Mouse (Mus musculus): Measurements from ENCODE around the gene Brd7.

The Brd7 gene

DNA sequence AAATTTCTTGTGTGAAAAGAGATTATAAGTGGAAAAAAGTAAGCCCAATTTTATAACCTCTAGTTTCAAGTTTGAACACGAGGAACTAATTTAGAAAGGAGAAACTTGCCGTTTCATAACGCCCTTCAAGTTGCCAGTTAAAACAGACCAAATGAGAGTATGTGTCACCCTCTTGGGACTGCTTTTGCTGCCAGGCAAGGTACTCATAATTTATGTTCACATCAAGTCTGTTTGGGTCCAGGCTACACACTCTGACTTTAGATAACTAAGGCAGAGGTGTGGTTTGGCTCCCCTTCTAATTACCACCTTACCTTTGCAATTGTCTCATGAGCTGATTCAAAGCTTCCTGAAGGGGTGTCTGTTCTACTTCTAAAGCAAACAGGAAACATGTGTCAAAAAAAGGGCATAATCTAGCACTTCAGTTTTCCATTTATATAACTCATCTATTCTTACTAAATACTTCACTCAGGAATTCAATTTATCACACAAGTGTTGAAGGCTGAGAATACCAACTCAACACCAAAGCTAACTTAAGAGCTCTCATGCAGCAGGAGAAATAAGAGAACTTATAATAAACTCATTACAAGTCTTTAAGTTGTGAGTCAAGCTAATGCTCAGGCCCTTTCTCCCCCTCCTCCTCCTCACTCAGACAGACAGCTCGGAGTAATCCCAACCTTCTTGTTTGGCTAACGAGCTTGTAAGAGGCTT, 4.6 kb downstream of the Brd7 start:
- DNase-seq (ENCODE audit: low spot score in 2 of 2): no peak

DNA sequence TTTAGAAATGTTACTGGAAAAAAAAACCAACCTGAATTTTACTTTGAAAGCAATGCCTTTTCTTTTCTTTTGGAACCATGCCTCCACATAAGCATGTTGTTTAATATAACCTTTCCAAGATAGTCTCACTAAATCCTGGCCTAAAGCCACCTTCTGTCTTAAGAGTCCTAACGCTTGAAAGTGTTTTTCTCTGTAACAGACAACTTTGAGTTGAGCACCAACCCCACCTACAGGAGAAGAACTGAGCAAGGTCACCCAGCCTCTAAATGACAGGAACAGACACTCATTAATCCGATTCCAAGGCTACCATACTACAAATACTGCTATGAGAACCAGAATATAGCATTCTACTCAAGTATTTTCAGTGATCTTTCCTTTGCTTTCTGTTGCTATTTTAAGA, 12.9 kb downstream of the Brd7 start:
- no peak for DNase-seq (ENCODE audit: low spot score in 2 of 2)

- no peak for DNase-seq (ENCODE audit: low spot score in 2 of 2)
Observed at GRCm38 (mm10) chr8:88342026-88342425, 20.0 kb downstream of the Brd7 start.

DNA sequence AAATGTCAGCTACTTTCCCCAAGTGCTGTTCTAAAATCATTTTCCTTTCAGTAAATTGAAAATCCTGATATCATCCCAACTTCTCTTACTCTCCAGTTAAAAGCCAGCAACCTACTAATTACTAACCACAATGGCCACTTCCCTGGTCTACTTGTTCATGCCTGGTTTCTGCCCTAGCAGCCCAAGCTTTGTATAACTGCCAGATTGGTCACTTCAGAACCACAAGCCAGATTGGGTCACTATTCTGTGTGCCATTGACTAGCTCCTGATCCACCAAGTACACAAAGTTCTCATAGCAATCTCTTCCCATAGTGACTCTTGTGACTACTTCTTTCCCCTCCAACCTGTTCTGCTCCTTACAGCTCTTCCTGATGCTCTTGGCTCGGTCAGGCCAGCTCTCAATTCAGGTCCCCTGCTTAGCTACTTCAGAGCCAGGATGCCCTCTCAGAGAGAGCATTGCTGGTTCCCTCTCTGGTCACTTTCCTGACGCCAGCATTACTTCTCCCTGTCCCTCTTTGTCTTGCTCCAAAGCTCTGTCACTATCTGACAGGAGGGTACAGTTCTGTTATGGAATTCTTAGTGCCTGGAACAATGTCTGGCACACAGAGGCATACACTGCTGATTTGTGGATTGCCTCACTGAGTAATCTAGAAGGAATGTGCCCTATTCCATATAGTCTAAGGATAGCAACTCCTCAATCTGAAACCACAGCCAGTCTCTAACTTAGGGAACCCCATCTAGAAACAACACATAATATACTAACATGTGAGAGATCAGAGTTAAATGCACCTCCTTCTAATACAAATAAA, 21.9 kb downstream of the Brd7 start:
- no peak for DNase-seq (ENCODE audit: low spot score in 2 of 2)

GRCm38 (mm10) chr8:88339221-88339620, 22.8 kb downstream of the Brd7 start:
- DNase-seq (ENCODE audit: low spot score in 2 of 2): no peak

- DNase-seq (ENCODE audit: low spot score in 2 of 2): no peak
Observed at GRCm38 (mm10) chr8:88334975-88335374, 27.0 kb downstream of the Brd7 start.

DNA sequence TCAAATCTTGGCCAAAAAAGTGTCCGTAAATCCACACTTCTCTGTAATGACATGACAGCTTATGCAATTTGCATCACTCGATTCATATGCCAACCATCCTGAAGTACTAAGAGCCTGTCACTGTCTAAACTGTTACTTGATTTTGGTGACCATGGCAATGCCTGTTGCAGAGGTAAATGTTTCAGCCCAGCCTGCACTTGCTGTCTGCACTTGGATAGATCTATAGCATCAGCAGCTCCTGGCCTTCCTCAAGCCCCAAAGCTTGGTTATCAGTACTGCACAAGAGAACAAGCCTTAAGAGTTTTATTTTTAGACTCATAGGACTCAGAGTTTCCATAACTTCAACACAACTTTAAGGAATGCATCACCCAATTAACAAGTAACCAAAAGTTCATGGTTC, 27.6 kb downstream of the Brd7 start:
- DNase-seq (ENCODE audit: low spot score in 2 of 2): no peak

GRCm38 (mm10) chr8:88330816-88331215, 31.2 kb downstream of the Brd7 start:
- no peak for DNase-seq (ENCODE audit: low spot score in 2 of 2)

DNA sequence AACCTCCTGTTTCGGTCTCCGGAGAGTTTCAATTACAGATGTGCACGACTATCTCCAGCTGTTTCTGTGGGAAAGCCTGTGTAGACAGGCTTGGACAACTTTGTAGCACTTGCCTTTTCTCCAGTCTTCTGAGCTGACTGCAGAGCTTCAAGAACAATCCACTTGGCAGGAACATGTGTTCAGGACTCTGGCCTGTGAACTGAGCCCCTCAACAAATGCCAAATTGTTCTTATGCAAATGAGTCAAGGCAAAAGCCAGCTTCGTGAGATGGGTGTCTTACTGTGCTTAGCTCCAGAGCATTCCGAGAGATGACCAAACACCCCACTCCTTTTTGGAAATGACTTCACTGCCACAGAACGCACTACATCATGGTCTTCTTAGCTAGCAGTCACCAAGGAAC, 33.3 kb downstream of the Brd7 start:
- peak; percentile 39 to 59 for DNase-seq (ENCODE audit: low spot score in 2 of 2)

DNA sequence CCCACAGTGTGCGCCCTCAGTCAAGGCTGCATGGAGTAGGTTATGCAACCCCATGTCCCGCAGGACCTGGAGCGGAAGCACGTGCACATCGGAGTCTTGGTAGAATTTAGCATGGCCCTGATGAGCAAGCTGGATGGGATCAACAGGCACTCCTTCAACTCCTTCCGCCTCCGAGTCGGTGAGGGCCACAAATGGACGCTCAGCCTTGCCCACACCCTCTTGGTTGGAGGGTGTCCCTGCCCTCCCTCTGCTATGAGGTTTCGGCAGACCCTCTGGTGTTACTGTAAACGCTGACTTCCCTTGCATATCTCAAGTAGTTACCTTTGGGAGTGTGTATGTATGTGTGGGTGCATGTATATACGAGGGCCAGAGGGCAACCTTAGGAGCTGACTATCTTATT, 35.7 kb downstream of the Brd7 start:
- DNase-seq (ENCODE audit: low spot score in 2 of 2): no peak

DNA sequence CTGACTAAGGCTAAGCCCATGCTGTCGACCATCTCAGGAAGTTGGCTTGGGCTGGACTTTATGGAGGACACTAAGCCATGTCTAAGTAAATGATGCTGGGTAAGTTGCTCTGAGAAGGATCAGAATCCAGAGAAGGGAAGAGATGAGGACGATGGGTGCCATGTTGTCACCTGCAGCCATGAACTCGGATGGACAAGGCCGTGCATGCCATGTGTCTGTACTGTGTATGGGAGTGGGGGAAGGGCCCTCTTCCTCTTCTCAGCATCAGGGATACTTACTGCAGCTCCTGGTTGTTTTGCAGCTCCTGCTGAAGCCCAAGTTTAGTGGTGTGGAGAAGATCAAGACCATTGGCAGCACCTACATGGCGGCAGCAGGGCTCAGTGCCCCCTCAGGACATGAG, 36.2 kb downstream of the Brd7 start:
- no peak for DNase-seq (ENCODE audit: low spot score in 2 of 2)

DNA sequence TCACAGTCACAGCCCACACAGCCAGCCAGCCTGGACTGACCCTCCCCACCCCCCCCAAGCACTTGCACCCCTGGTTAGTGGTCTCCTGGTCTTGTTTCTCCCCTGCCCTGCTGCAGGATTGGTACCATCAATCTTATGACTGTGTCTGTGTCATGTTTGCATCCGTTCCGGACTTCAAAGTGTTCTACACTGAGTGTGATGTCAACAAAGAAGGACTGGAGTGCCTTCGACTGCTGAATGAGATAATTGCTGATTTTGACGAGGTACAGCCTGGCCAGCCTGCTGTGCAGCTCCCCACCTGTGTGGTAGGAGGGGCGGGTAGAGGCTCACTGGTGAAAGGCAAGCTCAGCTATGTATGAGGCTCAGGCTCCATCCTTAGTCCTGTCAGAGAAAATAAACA, 36.7 kb downstream of the Brd7 start:
- DNase-seq (ENCODE audit: low spot score in 2 of 2): no peak

GRCm38 (mm10) chr8:88324760-88325159, 37.2 kb downstream of the Brd7 start:
- no peak for DNase-seq (ENCODE audit: low spot score in 2 of 2)

DNA sequence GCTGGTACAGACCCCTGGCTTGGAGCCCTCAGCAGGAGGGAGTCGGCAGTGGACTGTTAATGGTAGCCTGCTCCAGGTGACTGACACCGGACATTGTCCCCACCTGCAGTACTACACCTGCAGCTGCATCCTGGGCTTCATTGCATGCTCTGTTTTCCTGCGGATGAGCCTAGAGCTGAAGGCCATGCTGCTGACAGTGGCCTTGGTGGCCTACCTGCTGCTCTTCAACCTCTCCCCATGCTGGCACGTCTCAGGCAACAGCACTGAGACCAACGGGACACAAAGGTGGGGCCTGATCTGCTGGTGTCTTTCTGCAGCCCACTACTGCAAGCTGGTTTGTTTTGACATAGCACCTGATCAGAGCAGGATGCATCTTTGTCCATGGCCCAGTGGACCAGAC, 38.5 kb downstream of the Brd7 start:
- DNase-seq (ENCODE audit: low spot score in 2 of 2): no peak

DNA sequence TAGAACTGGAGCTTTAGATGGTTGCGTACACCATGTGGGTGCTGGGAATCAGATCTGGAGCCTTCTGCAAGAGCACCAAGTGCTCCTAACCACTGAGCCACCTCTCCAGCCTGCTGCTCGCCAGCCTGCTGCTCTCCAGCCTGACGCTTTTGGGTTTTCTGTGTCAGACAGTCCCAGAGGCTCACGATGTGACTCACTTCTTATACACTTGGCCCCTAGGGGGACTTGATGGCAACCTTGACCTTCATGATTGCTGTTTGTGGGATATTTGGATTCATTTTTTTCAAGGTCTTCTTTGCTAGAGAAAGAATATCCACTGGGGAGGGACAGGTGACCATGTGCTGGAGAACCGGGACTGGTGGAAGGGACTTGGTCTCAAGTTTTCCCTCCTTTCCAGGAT, 40.6 kb downstream of the Brd7 start:
- DNase-seq (ENCODE audit: low spot score in 2 of 2): no peak

DNA sequence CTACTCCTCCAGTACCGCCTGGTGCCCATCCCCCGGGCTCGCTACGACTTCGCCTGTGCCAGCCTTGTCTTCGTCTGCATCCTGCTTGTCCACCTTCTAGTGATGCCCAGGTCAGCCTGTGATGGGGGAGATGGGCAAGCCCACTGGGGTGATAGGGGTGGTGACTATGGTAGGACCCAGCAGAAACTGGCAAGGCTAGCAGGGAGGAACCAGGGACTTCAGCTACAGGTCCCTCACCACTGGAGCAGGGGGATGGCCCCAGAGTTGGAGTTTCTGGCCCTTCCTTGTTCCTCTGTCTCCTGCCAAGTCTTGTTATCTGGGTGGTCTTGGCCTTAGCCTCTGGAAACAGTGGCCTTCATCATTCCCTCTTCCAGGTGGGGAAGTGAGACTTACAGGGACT, 41.9 kb downstream of the Brd7 start:
- no peak for DNase-seq (ENCODE audit: low spot score in 2 of 2)

DNA sequence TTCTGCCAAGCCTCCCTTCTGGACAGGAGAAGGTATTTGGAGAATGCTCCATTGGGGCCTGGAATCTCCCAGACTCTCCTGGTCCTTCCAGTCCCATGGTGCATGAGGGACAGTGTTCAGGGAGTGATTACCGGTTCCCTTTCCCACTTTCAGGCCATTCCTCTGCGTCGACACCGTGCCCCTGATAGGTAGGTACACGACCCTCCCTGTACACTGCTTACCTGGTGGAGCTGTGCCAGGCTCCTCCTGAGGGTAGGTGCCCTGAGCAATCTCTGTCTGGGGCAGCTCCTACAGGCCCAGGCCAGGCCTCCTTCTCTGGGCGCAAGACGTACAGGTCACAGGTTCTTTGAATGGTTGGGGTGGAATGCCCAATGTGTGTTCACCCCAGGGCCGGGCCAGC, 43.8 kb downstream of the Brd7 start:
- no peak for DNase-seq (ENCODE audit: low spot score in 2 of 2)

DNA sequence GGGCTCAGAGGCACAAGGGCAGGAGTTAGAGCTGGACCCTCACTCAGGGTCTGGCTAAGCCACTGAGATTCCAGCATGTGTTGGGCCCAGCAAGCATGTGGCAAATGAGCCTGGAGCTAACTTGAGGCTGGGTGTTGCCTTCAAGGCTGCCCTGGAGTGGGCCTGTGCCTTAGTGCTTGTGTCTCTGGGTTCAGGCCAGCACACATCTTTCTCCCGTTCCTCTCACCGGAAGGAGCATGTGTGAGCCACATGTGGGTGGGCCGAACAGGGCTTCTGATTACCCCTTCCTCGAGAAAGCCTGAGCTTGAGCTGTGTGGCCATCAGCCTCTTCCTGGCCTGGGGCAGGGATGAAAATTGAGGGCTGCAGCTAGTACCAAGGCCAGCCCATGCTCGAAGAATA, 44.7 kb downstream of the Brd7 start:
- DNase-seq (ENCODE audit: low spot score in 2 of 2): no peak

DNA sequence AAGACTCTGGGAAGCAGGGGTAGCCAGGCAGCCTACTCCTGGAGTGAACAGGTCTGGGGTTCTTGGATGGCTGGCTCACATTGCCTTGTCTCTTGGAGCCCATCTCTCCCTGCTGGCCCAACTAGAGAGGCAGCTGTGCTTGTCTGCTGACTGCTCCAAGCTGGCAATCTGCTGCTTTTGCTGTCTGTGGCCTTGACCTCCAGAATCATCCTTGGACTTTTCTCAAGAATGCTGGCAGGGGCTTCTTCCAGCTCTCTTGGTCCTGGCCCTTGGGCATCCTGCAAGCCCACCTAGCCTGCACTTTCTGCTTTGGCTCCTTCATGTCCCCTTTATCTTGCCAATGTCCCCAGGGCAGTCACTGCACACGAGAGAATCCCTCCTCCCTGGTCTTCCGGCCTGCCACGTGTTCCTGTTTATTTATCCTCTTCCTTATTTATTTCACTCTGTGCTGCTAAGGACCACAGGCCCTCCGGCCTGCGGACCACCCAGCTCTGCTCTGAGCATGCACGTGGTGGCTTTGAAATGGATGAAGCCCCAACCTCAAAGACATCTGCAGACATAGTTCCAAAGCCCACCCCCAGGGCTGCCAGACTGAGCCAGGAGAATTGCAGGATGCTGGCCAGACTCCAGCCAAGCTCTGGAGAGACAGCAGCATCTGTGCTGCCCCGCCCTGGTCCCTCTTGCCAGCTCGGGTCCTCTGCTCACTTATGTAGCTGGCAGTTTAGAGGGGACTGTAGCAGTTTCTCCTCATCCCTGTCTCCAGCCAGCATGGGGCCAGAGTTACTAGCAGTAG, 45.7 kb downstream of the Brd7 start:
- DNase-seq (ENCODE audit: low spot score in 2 of 2): peak; percentile 60 to 71

- no peak for DNase-seq (ENCODE audit: low spot score in 2 of 2)
Observed at GRCm38 (mm10) chr8:88315302-88315701, 46.7 kb downstream of the Brd7 start.

- DNase-seq (ENCODE audit: low spot score in 2 of 2): no peak
Observed at GRCm38 (mm10) chr8:88313991-88314390, 48.0 kb downstream of the Brd7 start.

DNA sequence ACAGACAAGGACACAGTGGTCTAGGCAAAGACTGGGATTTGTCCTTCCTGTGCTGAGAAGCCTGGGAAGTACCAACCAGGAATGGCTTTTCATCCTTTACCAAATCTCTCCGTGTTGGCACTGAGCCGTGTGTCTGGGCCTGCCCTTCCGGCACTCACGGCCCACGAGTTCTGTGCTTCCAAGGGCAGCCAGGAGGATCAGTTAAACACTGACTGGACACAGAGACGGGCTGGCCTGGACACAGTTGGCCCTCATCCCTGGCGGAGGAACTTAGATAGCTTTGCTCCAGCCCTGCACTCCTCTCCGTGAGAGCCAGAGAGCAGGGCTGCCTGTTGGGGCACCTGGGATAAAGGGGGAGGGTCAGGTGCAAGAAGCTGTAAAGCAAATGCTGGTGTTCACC, 49.0 kb downstream of the Brd7 start:
- DNase-seq (ENCODE audit: low spot score in 2 of 2): peak; percentile 65 to 77

DNA sequence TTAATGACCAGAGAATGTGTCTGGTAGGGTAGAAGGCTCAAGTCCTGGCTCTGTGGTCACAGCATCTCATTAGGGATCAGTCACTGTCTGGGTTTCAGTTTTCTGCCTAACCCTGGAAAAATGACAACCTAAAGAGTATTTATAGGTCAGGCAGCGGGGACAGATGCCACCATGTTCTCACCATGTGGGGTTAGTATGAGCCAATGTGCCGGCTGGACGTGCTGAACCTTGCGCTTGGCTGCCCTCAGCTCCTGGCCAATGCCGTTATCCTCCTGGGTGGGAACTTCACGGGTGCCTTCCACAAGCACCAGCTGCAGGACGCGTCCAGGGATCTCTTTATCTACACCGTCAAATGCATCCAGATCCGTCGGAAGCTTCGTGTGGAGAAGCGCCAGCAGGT, 51.7 kb downstream of the Brd7 start:
- no peak for DNase-seq (ENCODE audit: low spot score in 2 of 2)

Measured in heart, adult 9 months (tissue).